Mouse (Mus musculus) urinary bladder, postnatal 10 days (tissue): Measurements from ENCODE around the gene Aldh3b3.
"Not testable (repeated sequence)": the region's sequence is repeated elsewhere in the genome, so short reads cannot be mapped to it uniquely, and the experiment has no call there.

Source experiments
- DNase-seq: peaks from one replicate; pipeline ENCODE4 v3.0.0; 2022; ENCODE audit warnings: low spot score

The Aldh3b3 gene

GRCm38 (mm10) chr19:3935896-3936850 is 22.3 kb upstream of the Aldh3b3 start:
- no peak for DNase-seq

- DNase-seq, result no peak
These were observed 16.1 kb upstream of the Aldh3b3 start for GRCm38 (mm10) chr19:3942315-3942714.

- DNase-seq, result no peak
These were observed 15.3 kb upstream of the Aldh3b3 start for GRCm38 (mm10) chr19:3942986-3943735.

GRCm38 (mm10) chr19:3945872-3946564 is 12.4 kb upstream of the Aldh3b3 start:
- no peak for DNase-seq

- DNase-seq, result no peak
These were observed 11.7 kb upstream of the Aldh3b3 start for GRCm38 (mm10) chr19:3946715-3947114.

GRCm38 (mm10) chr19:3947813-3948212 is 10.6 kb upstream of the Aldh3b3 start:
- DNase-seq, result no peak

- no peak for DNase-seq
These were observed 9.9 kb upstream of the Aldh3b3 start for GRCm38 (mm10) chr19:3948546-3948945.

GRCm38 (mm10) chr19:3950331-3950730 is 8.1 kb upstream of the Aldh3b3 start:
- no peak for DNase-seq

GRCm38 (mm10) chr19:3951461-3951860 is 7.0 kb upstream of the Aldh3b3 start:
- DNase-seq, result no peak

GRCm38 (mm10) chr19:3952099-3952498 is 6.3 kb upstream of the Aldh3b3 start:
- DNase-seq, result no peak

- no peak for DNase-seq
These were observed 3.4 kb upstream of the Aldh3b3 start for GRCm38 (mm10) chr19:3955033-3955432.

GRCm38 (mm10) chr19:3955804-3956203 is 2.6 kb upstream of the Aldh3b3 start:
- DNase-seq, result no peak

GRCm38 (mm10) chr19:3957296-3958036 is 979 bp upstream of the Aldh3b3 start:
- not testable (repeated sequence) for DNase-seq

- DNase-seq, result no peak
These were observed 585 bp downstream of the Aldh3b3 start for GRCm38 (mm10) chr19:3959030-3959429.

- DNase-seq, result no peak
These were observed 1.8 kb downstream of the Aldh3b3 start for GRCm38 (mm10) chr19:3960211-3960610.

- not testable (repeated sequence) for DNase-seq
These were observed 3.4 kb downstream of the Aldh3b3 start for GRCm38 (mm10) chr19:3961805-3962204.

GRCm38 (mm10) chr19:3962469-3962868 is 4.0 kb downstream of the Aldh3b3 start:
- no peak for DNase-seq

- no peak for DNase-seq
These were observed 5.6 kb downstream of the Aldh3b3 start for GRCm38 (mm10) chr19:3964030-3964429.

GRCm38 (mm10) chr19:3966330-3967075 is 8.1 kb downstream of the Aldh3b3 start:
- DNase-seq, result no peak

GRCm38 (mm10) chr19:3967258-3967657 is 8.8 kb downstream of the Aldh3b3 start:
- no peak for DNase-seq

- DNase-seq, result no peak
These were observed 13.8 kb downstream of the Aldh3b3 start, which contains the start of gene Aldh3b2 for GRCm38 (mm10) chr19:3972229-3972628. TSS of gene Aldh3b2 (plus strand) at chr19:3972328.
